Mouse (Mus musculus): ENCODE measurements around the gene Clcn7.

Gene Clcn7

DNA sequence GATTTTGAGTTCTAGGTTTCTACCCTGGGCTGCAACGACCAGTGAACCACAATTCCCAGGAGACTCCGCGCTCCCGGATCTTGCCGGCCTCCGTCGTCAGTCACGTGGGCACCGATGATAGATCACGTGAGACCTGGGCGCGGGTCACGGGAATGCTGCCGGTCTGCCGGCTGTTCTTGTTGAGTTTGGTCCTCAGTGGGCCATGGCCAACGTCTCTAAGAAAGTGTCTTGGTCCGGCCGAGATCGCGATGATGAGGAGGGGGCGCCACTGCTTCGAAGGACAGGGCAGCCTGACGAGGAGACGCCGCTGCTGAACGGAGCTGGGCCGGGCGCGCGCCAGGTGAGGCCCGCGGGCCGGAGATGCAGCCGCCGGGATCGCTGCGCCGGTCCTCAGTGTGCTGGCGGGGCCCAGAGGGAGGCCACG, at the start of gene Clcn7:
TSS of gene Clcn7 (plus strand) at position 117 of the 424 bp plus-strand sequence.
- H3K4me3 ChIP-seq (replicated peaks; ENCODE audit: low read length), result peak within 1 kb of the TSS; percentile 96
- H3K9me3 ChIP-seq (ENCODE audit: low read length), result no peaks in the 10 kb centered on the region
- peaks cover 32% of the 10 kb centered on the region for H3K4me1 ChIP-seq (replicated peaks; ENCODE audit: low read depth, low read length)
- no peak for TF ChIP-seq POU5F1 (IDR thresholded peaks at IDR 0.05; ENCODE audit: borderline replicate concordance, low read length)
- H3K27me3 ChIP-seq (ENCODE audit: insufficient read depth, low read length), result no peaks in the 10 kb centered on the region
- H3K36me3 ChIP-seq (ENCODE audit: insufficient read depth, low read length), result peaks cover 21% of the 10 kb centered on the region

DNA sequence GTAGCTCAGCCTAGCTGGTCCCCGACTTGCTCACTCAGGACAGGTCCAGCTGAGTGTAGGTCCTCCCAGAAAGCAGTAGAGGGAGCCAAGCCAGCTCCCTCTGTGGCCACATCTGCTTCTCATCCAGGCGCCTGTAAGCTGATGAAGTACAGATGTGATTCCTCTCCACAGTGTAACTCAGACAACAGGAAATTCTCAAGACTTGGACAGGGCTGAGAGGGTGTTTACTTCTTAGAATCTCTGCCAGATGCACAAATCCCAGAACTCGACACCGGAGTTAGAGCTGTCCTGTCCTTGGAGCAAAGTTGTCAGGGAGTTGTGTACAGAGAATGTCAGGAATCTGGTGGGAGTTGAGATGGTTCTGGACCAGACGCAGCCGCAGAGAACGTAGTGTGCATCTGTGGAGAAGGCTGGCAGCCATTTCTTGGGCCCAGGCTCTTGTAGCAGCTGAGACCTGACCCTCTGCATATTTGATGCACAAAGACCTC, 49.7 kb upstream of the Clcn7 start, which contains the start of gene Tmem204:
TSS of gene Tmem204 (minus strand) at position 148 of the 488 bp plus-strand sequence.
- Histone ChIP-seq H3K4me3 (replicated peaks; ENCODE audit: low read length) (no peak within 1 kb of the TSS), H3K9me3 (ENCODE audit: low read length) (no peaks in the 10 kb centered on the region)
- TF ChIP-seq CTCF (conservative IDR thresholded peaks at IDR 0.05; ENCODE audit: low read length), result peak; percentile 30; the same call in 1 of the 2 replicates
- TF ChIP-seq NANOG (IDR thresholded peaks at IDR 0.05; ENCODE audit: borderline replicate concordance, low read length), result no peak

DNA sequence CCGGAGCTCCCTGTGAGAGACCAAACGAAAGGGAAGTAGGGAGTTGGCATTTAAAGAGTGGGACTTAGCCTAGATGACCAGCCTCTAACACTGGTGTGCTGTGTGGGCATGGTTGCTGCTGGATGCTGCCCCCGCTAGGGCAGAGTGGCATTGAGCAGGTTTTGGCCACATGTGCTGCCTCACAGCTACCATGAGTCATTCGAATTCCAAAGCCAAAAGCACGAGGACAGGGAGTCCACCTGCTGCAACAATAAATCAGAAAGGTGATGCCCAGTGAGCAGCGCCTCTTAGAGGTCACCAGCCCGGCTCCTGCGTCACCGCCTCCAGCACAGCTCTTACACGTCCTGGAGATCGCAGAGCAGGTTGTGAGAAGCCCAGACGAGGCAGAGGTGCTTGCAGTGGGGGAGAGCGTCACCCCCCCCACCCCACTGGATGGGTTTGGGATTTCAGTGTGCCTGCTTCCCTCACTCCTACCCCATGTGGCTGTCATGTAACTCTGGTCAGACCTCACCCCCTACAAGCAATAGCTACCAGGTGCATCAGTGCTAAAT, 48.3 kb upstream of the Clcn7 start:
- Histone ChIP-seq H3K4me3 (replicated peaks; ENCODE audit: low read length) (no peak overlapping the region), H3K9me3 (ENCODE audit: low read length) (no peaks in the 10 kb centered on the region), H3K4me1 (replicated peaks; ENCODE audit: low read depth, low read length) (peaks cover 25% of the 10 kb centered on the region), H3K36me3 (ENCODE audit: insufficient read depth, low read length) (peaks cover 13% of the 10 kb centered on the region), H3K27me3 (ENCODE audit: insufficient read depth, low read length) (no peaks in the 10 kb centered on the region)
- TF ChIP-seq NANOG (IDR thresholded peaks at IDR 0.05; ENCODE audit: borderline replicate concordance, low read length), result no peak
- no peak for TF ChIP-seq CTCF (conservative IDR thresholded peaks at IDR 0.05; ENCODE audit: low read length)
- no peak for TF ChIP-seq POU5F1 (IDR thresholded peaks at IDR 0.05; ENCODE audit: borderline replicate concordance, low read length)

More for the DNA sequence above, 49.7 kb upstream of the Clcn7 start, which contains the start of gene Tmem204:
- H3K36me3 ChIP-seq (ENCODE audit: insufficient read depth, low read length), result peaks cover 20% of the 10 kb centered on the region
- H3K27me3 ChIP-seq (ENCODE audit: insufficient read depth, low read length), result no peaks in the 10 kb centered on the region
- H3K4me1 ChIP-seq (replicated peaks; ENCODE audit: low read depth, low read length), result peaks cover 22% of the 10 kb centered on the region

DNA sequence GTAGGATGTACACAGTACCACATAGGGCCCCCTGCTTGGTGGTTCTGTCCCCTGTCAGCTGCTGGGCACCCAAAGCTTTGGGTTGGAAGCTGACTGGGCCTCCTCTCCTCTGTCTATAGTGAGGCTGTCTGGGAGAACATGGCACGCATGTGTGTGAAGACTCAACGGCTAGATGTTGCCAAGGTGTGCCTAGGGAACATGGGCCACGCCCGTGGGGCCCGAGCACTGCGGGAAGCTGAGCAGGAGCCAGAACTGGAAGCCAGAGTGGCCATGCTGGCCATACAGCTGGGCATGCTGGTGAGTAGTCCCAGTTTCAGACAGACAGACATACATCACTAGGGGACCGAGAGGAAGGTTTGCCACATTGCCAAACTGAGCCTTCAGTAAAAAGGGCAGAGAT, 46.5 kb upstream of the Clcn7 start:
- Histone ChIP-seq H3K27me3 (ENCODE audit: insufficient read depth, low read length) (no peaks in the 10 kb centered on the region), H3K4me3 (replicated peaks; ENCODE audit: low read length) (no peak overlapping the region), H3K9me3 (ENCODE audit: low read length) (no peaks in the 10 kb centered on the region), H3K4me1 (replicated peaks; ENCODE audit: low read depth, low read length) (peaks cover 13% of the 10 kb centered on the region), H3K36me3 (ENCODE audit: insufficient read depth, low read length) (peaks cover 9% of the 10 kb centered on the region)
- TF ChIP-seq CTCF (conservative IDR thresholded peaks at IDR 0.05; ENCODE audit: low read length), result no peak
- no peak for TF ChIP-seq NANOG (IDR thresholded peaks at IDR 0.05; ENCODE audit: borderline replicate concordance, low read length)
- TF ChIP-seq POU5F1 (IDR thresholded peaks at IDR 0.05; ENCODE audit: borderline replicate concordance, low read length), result no peak

DNA sequence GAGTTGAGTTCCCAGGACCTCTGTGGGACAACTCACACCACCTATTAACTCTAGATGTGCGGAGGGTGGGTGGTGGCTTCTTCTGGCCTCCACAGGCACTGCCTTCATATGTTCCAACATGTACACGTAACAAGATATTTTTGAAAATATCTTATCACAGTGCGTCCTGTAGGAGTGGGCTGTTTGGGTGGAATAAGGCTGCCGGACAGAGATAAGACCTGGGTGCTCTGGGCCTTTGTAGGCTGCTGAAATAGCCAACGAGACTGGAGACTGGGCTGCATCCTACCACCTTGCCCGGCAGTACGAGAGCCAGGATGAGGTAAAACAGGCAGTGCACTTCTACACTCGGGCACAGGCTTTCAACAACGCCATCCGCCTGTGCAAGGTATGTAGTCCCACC, 44.0 kb upstream of the Clcn7 start:
- TF ChIP-seq CTCF (conservative IDR thresholded peaks at IDR 0.05; ENCODE audit: low read length), result peak; percentile 36
- TF ChIP-seq NANOG (IDR thresholded peaks at IDR 0.05; ENCODE audit: borderline replicate concordance, low read length), result no peak
- no peak for TF ChIP-seq POU5F1 (IDR thresholded peaks at IDR 0.05; ENCODE audit: borderline replicate concordance, low read length)
- H3K36me3 ChIP-seq (ENCODE audit: insufficient read depth, low read length), result peaks cover 23% of the 10 kb centered on the region
- peaks cover 10% of the 10 kb centered on the region for H3K4me1 ChIP-seq (replicated peaks; ENCODE audit: low read depth, low read length)
- H3K4me3 ChIP-seq (replicated peaks; ENCODE audit: low read length), result no peak overlapping the region
- H3K27me3 ChIP-seq (ENCODE audit: insufficient read depth, low read length), result no peaks in the 10 kb centered on the region
- no peaks in the 10 kb centered on the region for H3K9me3 ChIP-seq (ENCODE audit: low read length)

DNA sequence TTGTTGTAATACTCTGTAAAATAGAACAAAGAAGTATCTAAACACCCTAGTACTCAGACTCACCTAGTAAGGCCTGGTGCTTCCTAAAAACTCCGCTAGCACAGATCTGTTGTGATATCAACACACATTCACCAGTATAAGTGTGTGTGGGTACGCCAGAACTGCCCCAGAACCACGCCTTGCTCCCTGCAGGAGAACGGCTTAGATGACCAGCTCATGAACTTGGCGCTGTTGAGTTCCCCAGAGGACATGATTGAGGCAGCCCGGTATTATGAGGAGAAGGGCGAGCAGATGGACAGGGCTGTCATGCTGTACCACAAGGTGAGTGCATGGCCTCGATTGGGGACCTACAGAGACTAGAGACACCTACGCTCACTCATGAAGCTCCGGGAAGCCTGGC, 42.7 kb upstream of the Clcn7 start:
- H3K36me3 ChIP-seq (ENCODE audit: insufficient read depth, low read length), result peaks cover 29% of the 10 kb centered on the region
- TF ChIP-seq CTCF (conservative IDR thresholded peaks at IDR 0.05; ENCODE audit: low read length), result no peak
- TF ChIP-seq POU5F1 (IDR thresholded peaks at IDR 0.05; ENCODE audit: borderline replicate concordance, low read length), result no peak
- no peak for TF ChIP-seq NANOG (IDR thresholded peaks at IDR 0.05; ENCODE audit: borderline replicate concordance, low read length)
- H3K9me3 ChIP-seq (ENCODE audit: low read length), result no peaks in the 10 kb centered on the region
- no peak overlapping the region for H3K4me3 ChIP-seq (replicated peaks; ENCODE audit: low read length)
- peaks cover 10% of the 10 kb centered on the region for H3K4me1 ChIP-seq (replicated peaks; ENCODE audit: low read depth, low read length)
- no peaks in the 10 kb centered on the region for H3K27me3 ChIP-seq (ENCODE audit: insufficient read depth, low read length)

DNA sequence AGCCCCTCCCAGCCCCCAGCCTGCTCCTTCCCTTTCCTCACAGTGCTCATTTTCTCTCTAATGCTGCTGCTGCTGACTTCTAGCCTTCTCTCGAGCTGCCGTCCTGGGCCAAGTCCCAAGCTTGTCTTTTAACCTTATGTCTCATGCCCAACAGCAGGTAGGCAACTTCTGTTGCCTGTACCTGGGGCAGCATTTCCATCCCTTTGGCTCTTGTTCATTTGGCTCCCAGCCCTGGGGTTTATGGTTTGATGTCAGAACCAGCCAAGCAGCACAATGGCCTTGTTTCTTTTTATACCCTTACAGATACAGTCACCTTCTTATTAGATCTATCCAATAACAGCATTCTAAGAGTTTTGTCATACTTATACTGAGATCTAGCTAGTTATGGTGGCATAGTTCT, 37.0 kb upstream of the Clcn7 start:
- no peaks in the 10 kb centered on the region for H3K27me3 ChIP-seq (ENCODE audit: insufficient read depth, low read length)
- TF ChIP-seq CTCF (conservative IDR thresholded peaks at IDR 0.05; ENCODE audit: low read length) (no peak), POU5F1 (IDR thresholded peaks at IDR 0.05; ENCODE audit: borderline replicate concordance, low read length) (no peak), NANOG (IDR thresholded peaks at IDR 0.05; ENCODE audit: borderline replicate concordance, low read length) (no peak)
- no peak overlapping the region for H3K4me3 ChIP-seq (replicated peaks; ENCODE audit: low read length)
- peaks cover 58% of the 10 kb centered on the region for H3K36me3 ChIP-seq (ENCODE audit: insufficient read depth, low read length)
- H3K9me3 ChIP-seq (ENCODE audit: low read length), result no peaks in the 10 kb centered on the region
- no peaks in the 10 kb centered on the region for H3K4me1 ChIP-seq (replicated peaks; ENCODE audit: low read depth, low read length)

DNA sequence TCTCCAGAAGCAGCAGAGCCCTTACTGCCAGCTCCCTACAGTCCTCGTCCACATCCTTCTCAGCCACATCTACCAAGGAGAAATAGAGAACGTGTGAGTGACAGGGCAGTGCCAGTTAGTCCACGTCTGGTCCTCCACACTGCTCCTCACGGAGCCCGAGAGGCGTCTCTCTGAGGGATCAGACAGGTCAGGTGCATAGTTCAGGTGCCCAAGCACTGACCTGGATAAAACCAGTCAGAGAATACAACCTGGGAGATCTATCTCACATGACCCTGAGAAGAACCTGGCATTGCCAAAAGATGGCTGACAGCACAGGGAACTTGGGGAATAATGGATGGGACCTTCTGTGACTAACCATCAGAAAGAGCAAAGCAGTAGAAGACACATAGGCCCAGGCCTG, 33.1 kb upstream of the Clcn7 start:
- TF ChIP-seq NANOG (IDR thresholded peaks at IDR 0.05; ENCODE audit: borderline replicate concordance, low read length), result no peak
- no peak for TF ChIP-seq POU5F1 (IDR thresholded peaks at IDR 0.05; ENCODE audit: borderline replicate concordance, low read length)
- no peak for TF ChIP-seq CTCF (conservative IDR thresholded peaks at IDR 0.05; ENCODE audit: low read length)
- Histone ChIP-seq H3K4me3 (replicated peaks; ENCODE audit: low read length) (no peak overlapping the region), H3K9me3 (ENCODE audit: low read length) (no peaks in the 10 kb centered on the region), H3K27me3 (ENCODE audit: insufficient read depth, low read length) (no peaks in the 10 kb centered on the region), H3K4me1 (replicated peaks; ENCODE audit: low read depth, low read length) (no peaks in the 10 kb centered on the region), H3K36me3 (ENCODE audit: insufficient read depth, low read length) (peaks cover 73% of the 10 kb centered on the region)

DNA sequence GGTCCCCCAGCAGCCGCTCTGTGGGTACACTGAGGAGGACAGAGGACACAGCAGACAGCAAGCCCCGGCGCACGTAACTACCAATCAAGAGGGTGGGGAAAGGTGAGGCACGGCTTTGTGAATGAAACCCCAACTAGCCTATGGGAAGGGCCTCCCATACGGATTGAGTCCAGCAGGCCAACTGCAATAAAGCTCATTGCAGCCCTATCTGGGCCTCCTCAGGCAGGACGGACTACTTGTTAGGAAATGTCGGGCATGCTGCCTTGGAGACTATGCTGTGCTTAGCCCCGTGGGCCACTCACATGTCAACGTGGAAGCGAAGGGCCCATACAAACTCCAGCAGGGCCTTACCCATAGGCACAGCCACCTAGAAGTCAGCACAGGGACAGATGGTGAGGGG, 31.9 kb upstream of the Clcn7 start:
- Histone ChIP-seq H3K4me3 (replicated peaks; ENCODE audit: low read length) (no peak overlapping the region), H3K4me1 (replicated peaks; ENCODE audit: low read depth, low read length) (no peaks in the 10 kb centered on the region), H3K9me3 (ENCODE audit: low read length) (no peaks in the 10 kb centered on the region), H3K36me3 (ENCODE audit: insufficient read depth, low read length) (peaks cover 86% of the 10 kb centered on the region), H3K27me3 (ENCODE audit: insufficient read depth, low read length) (no peaks in the 10 kb centered on the region)
- TF ChIP-seq NANOG (IDR thresholded peaks at IDR 0.05; ENCODE audit: borderline replicate concordance, low read length) (no peak), POU5F1 (IDR thresholded peaks at IDR 0.05; ENCODE audit: borderline replicate concordance, low read length) (no peak), CTCF (conservative IDR thresholded peaks at IDR 0.05; ENCODE audit: low read length) (no peak)
